Comparison of ENCODE assay signal across 7 mouse cellular contexts in genomic region chr2:69585191-69585885, GRCm38 (mm10). TPM values are rescaled to one million over a fixed set of nuclear protein-coding genes. Genes with fewer than 3 reads are reported as not detected.
A peak's percentile ranks its signal among the peaks of the same experiment; 100 is the strongest.
DNase-seq lines count a peak whose midpoint lies in the region; ATAC-seq and TF ChIP-seq lines count a peak whose summit lies in the region.

No protein-coding gene starts in this region.

- H3K9me3 ChIP-seq in liver, embryonic 13.5 days (replicated peaks) = no peaks in the 10 kb centered on the region

- DNase-seq in left cerebral cortex, postnatal 36 days (ENCODE audit: low spot score in 2 of 2) = peak; percentile 4 to 18
- no peak for DNase-seq in left cerebral cortex, adult 8-10 months (ENCODE audit: low spot score in 2 of 2)
- DNase-seq in liver, embryonic 13.5 days = no peak
- DNase-seq in retina, postnatal 1 day = peak; percentile 68
- DNase-seq in thymus, adult 2 months = no peak

- H3K4me1 ChIP-seq in cortical plate, adult 2 months (ENCODE audit: control insufficient read depth, insufficient read depth, low read length) = no peaks in the 10 kb centered on the region; the same call in 1 of the 2 replicates
- H3K4me1 ChIP-seq in liver, embryonic 13.5 days (replicated peaks) = peaks cover 18% of the 10 kb centered on the region
- H3K4me1 ChIP-seq in thymus, adult 2 months (replicated peaks; ENCODE audit: control insufficient read depth, insufficient read depth, low read length) = no peaks in the 10 kb centered on the region; the same call in 1 of the 2 replicates

- no peak for TF ChIP-seq POLR2A in cortical plate, adult 2 months (IDR thresholded peaks at IDR 0.05; ENCODE audit: extremely low read depth, insufficient read depth, low read length)
- TF ChIP-seq POLR2A in thymus, adult 2 months (IDR thresholded peaks at IDR 0.05; ENCODE audit: control insufficient read depth, extremely low read depth, insufficient read depth, low read length, poor library complexity) = no peak

- H3K9ac ChIP-seq in liver, embryonic 13.5 days = no peak overlapping the region

- intact Hi-C loops in left cerebral cortex, postnatal 36 days (cut with DNase I) = no loop called here

- under 1% methylated on average over 59 of the region's 61 CpGs for WGBS in liver, embryonic 13.5 days (ENCODE audit: insufficient replicate concordance)
- WGBS in thymus, adult 2 months = 2% methylated on average over 61 of the region's 61 CpGs

- H3K4me3 ChIP-seq in cortical plate, adult 2 months (ENCODE audit: insufficient read depth, low read length) = peak overlapping the region; percentile 39
- H3K4me3 ChIP-seq in liver, embryonic 13.5 days (replicated peaks) = peak overlapping the region; percentile 53
- no peak overlapping the region for H3K4me3 ChIP-seq in thymus, adult 2 months (ENCODE audit: control insufficient read depth, insufficient read depth, low read length)

- peaks cover 83% of the 10 kb centered on the region for H3K27me3 ChIP-seq in liver, embryonic 13.5 days
- H3K27me3 ChIP-seq in thymus, adult 2 months (ENCODE audit: control insufficient read depth, insufficient read depth, low read length) = peaks cover 6% of the 10 kb centered on the region; the same call in 1 of the 2 replicates

- ATAC-seq in granulocyte monocyte progenitor cell, adult 5-6 weeks (replicated peaks; ENCODE audit: poor library complexity, severe bottlenecking) = peak; percentile 18; the same call in 1 of the 2 replicates
- no peak for ATAC-seq in liver, embryonic 13.5 days (ENCODE audit: low read depth)

- peak overlapping the region; percentile 69 for H3K4me2 ChIP-seq in liver, embryonic 13.5 days

- H3K27ac ChIP-seq in cortical plate, adult 2 months (ENCODE audit: insufficient read depth, low read length) = no peak overlapping the region
- no peak overlapping the region for H3K27ac ChIP-seq in liver, embryonic 13.5 days
- H3K27ac ChIP-seq in thymus, adult 2 months (ENCODE audit: control insufficient read depth, insufficient read depth, low read length) = no peak overlapping the region

- no peak for TF ChIP-seq CTCF in cortical plate, adult 2 months (IDR thresholded peaks at IDR 0.05; ENCODE audit: extremely low read depth, insufficient read depth, low read length)
- TF ChIP-seq CTCF in thymus, adult 2 months (IDR thresholded peaks at IDR 0.05; ENCODE audit: borderline replicate concordance, control insufficient read depth, extremely low read depth, insufficient read depth, low read length, poor library complexity) = no peak

- no peaks in the 10 kb centered on the region for H3K36me3 ChIP-seq in liver, embryonic 13.5 days
- H3K36me3 ChIP-seq in thymus, adult 2 months (ENCODE audit: control insufficient read depth, insufficient read depth, low read length) = no peaks in the 10 kb centered on the region

RNA-seq across cellular contexts. Expression of gene Lrp2, which starts 0.5 kb away (rescaled TPM):
- total RNA-seq in left cerebral cortex, postnatal 36 days (2021) = under 1 TPM in 1 of 2 experiments, not detected in 1; 0.09 TPM
- under 1 TPM; 0.02 to 0.15 (median 0.13) TPM for total RNA-seq in left cerebral cortex, adult 8-10 months (2022)
- 0.04 and 0.10 TPM in 2 replicates for polyA plus RNA-seq in cortical plate, adult 2 months (2012; rRNA removed)
- total RNA-seq in granulocyte monocyte progenitor cell, adult 5-6 weeks (2014; fragmentation: Nextera tagmentation) = not detected in 2 replicates
- total RNA-seq in granulocyte monocyte progenitor cell, adult 5-6 weeks (2017) = 0.22 TPM in 1 of 2 replicates, not detected in the other
- polyA plus RNA-seq in liver, embryonic 13.5 days (2015; fragmentation: Nextera tagmentation; extraction: Ambion mirVana) = 0.06 and 0.09 TPM in 2 replicates
- 0.11 and 0.50 TPM in 2 replicates for polyA plus RNA-seq in thymus, adult 2 months (2012; rRNA removed)

Comparison
In these comparisons a context has a peak if more than half of its experiments do, and no peak if none do; other contexts are left out.
1. DNase-seq: peak in left cerebral cortex, postnatal 36 days (2 of 2) and retina, postnatal 1 day (single experiment); none in left cerebral cortex, adult 8-10 months (0 of 2), liver, embryonic 13.5 days (single experiment) and thymus, adult 2 months (single experiment).